Mouse (Mus musculus) megakaryocyte, embryonic 14.5 days (primary cell): ENCODE measurements around the gene Nlrp5.
"Not testable (repeated sequence)": the region's sequence is repeated elsewhere in the genome, so short reads cannot be mapped to it uniquely, and the experiment has no call there.

Experiments used
- FLI1 ChIP-seq: IDR thresholded peaks from 2 replicates; pipeline ENCODE4 v1.6.1; 2012; ENCODE audit warnings: low read length, inconsistent platforms, mixed read lengths
- GATA1 ChIP-seq: IDR thresholded peaks from 3 replicates; pipeline ENCODE4 v1.6.1; 2012; ENCODE audit warnings: mixed read lengths, low read length, inconsistent platforms, borderline replicate concordance

- not testable (repeated sequence) for TF ChIP-seq GATA1, FLI1
These were observed 27.4 kb upstream of the Nlrp5 start for GRCm38 (mm10) chr7:23358311-23358710.
